Mouse (Mus musculus) hindbrain, postnatal 0 days (tissue): ENCODE measurements around the gene Gm17334. TPM values are rescaled to one million over a fixed set of nuclear protein-coding genes. Genes with fewer than 3 reads are reported as not detected.

Experiments
- ATAC-seq: fragments of 200-750 bp; cut with Nextera tagmentation; 2 replicates; pipeline ENCODE4 v1.8.0; 2017; ENCODE audit warnings: mild to moderate bottlenecking, moderate TSS enrichment, moderate library complexity
- DNase-seq: peaks from one replicate; pipeline ENCODE4 v3.0.0-alpha.2; 2015; ENCODE audit warnings: low spot score
- H3K27ac ChIP-seq: fragments of 300-500 bp; sonication (generic); 2 replicates; pipeline ENCODE4 v1.5.1; 2014; ENCODE audit warnings: mild to moderate bottlenecking
- H3K27me3 ChIP-seq: fragments of 300-500 bp; sonication (generic); 2 replicates; pipeline ENCODE4 v1.6.1; 2014; ENCODE audit warnings: low read length, mixed read lengths; ENCODE audit not compliant: insufficient read depth
- H3K36me3 ChIP-seq: fragments of 300-500 bp; sonication (generic); 2 replicates; pipeline ENCODE4 v1.6.1; 2014; ENCODE audit warnings: low read length, mixed read lengths; ENCODE audit not compliant: insufficient read depth
- H3K4me1 ChIP-seq: fragments of 300-500 bp; sonication (generic); 2 replicates; pipeline ENCODE4 v1.6.1; 2014; ENCODE audit warnings: antibody characterized with exemption, low read length, mixed read lengths; ENCODE audit not compliant: insufficient read depth
- H3K4me2 ChIP-seq: fragments of 300-500 bp; sonication (generic); 2 replicates; pipeline ENCODE4 v1.6.1; 2014; ENCODE audit warnings: low read depth, mild to moderate bottlenecking, low read length, moderate library complexity, mixed read lengths
- H3K4me3 ChIP-seq: fragments of 300-500 bp; sonication (generic); 2 replicates; pipeline ENCODE4 v1.5.1; 2014; ENCODE audit warnings: low read length
- H3K9ac ChIP-seq: fragments of 300-500 bp; sonication (generic); replicated peaks from 2 replicates; pipeline ENCODE4 v1.6.1; 2014; ENCODE audit warnings: mild to moderate bottlenecking, low read length, moderate library complexity, mixed read lengths
- H3K9me3 ChIP-seq: fragments of 300-500 bp; sonication (generic); 2 replicates; pipeline ENCODE4 v1.6.1; 2016; ENCODE audit warnings: low read length, mixed read lengths
- CTCF ChIP-seq: IDR thresholded peaks from 2 replicates; pipeline ENCODE4 v1.5.1; 2016; ENCODE audit warnings: antibody characterized with exemption, control low read depth, low read depth
- WGBS: fragments of 180-500 bp; shearing (Covaris S2); extraction: QIAGEN DNeasy Blood & Tissue Kit; methylation state at CpG from one replicate; pipeline ENCODE4 v1.1.7; 2014; 5-methylcytosine and 5-hydroxymethylcytosine counted together
- polyA plus RNA-seq: library from polyadenylated mRNA; unstranded; fragments of >200 nt; fragmentation: Nextera tagmentation; extraction: Ambion mirVana; gene quantifications from 2 replicates; pipeline ENCODE4 v1.2.1, GENCODE M21; 2015
- total RNA-seq: library from RNA; depleted of rRNA; stranded (reverse); fragments of >200 nt; gene quantifications from 2 replicates; pipeline ENCODE4 v1.2.3, GENCODE M21; 2014

The Gm17334 gene
- total and polyA plus RNA-seq, 2 experiments from 2014 or later, result not detected

DNA sequence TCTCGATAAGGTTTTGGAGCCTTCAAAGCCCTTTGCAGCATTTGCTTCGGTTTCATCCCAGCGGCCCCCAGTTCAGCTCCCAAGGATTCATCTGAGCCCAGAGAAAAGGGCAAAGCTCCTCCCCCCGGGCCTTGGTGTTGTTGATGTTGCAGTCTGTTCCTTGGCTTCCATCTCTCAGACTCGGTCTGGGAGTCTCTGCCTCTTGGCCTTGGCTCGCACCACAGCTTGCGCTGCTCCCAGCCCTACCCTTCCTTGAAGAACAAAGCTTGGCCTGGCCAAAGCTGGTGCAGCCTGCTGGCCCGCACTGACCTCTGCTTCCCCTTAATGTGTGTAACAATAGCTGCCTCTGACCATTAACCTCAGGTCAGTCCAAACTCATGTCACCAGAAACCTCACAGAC, 15.2 kb upstream of the Gm17334 start:
- TF ChIP-seq CTCF, result no peak
- Histone ChIP-seq H3K27ac (no peak overlapping the region), H3K9ac (no peak overlapping the region), H3K4me2 (no peak overlapping the region), H3K27me3 (no peaks in the 10 kb centered on the region), H3K4me1 (no peaks in the 10 kb centered on the region), H3K36me3 (no peaks in the 10 kb centered on the region), H3K9me3 (no peaks in the 10 kb centered on the region), H3K4me3 (no peak overlapping the region)
- WGBS, result 57% methylated on average over 8 of the region's 8 CpGs
- ATAC-seq (no peak), DNase-seq (no peak)

DNA sequence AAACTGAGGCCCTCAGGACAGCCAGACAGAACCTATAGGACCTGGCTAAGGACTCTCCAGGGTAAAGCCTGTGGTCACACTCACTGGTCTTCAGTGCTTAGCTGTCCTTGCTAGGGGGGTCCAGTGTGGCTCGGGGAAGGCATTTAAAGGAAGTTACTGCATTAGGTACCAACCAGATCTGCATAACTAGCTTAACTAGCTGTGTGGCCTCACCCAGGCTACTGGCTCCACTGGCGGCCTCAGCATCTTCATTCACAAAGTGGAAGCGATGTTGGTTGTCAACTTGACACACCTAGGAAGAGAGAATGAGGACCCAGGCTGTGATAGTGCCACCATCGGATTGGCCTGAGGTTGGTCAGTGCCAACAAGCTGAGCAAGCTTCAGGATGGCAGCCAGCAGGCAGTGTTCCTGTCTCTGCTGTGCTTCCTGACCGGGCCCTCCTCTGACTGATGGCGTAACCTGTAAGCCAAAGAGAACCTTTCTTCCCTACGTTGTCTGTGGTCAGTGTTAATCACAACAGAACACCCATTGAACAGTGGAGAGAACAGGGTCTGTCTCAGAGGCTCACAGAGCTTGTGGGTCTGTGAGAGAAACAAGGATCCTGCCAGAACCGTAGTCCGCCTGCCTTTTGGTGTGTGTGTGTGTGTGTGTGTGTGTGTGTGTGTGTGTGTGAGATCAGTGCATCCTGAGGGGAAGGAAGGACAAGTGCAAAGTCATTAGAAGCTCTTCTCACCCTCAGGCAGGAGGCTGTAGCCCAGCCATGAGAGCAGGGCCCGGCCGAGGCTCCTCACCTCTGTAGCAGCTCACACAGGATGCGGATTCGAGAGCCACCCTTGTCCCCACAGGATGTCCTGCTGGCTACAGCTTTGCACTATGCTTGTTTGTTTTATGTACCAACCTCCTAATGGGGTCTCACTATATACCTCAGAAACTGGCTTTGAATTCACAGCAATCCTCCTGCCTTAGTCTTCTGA, 13.4 kb upstream of the Gm17334 start:
- Histone ChIP-seq H3K27me3 (no peaks in the 10 kb centered on the region), H3K4me2 (no peak overlapping the region), H3K4me3 (no peak overlapping the region), H3K9ac (no peak overlapping the region), H3K27ac (no peak overlapping the region), H3K9me3 (no peaks in the 10 kb centered on the region), H3K36me3 (no peaks in the 10 kb centered on the region), H3K4me1 (no peaks in the 10 kb centered on the region)
- DNase-seq, result no peak
- TF ChIP-seq CTCF, result no peak
- ATAC-seq, result no peak
- 83% methylated on average over 13 of the region's 13 CpGs for WGBS

DNA sequence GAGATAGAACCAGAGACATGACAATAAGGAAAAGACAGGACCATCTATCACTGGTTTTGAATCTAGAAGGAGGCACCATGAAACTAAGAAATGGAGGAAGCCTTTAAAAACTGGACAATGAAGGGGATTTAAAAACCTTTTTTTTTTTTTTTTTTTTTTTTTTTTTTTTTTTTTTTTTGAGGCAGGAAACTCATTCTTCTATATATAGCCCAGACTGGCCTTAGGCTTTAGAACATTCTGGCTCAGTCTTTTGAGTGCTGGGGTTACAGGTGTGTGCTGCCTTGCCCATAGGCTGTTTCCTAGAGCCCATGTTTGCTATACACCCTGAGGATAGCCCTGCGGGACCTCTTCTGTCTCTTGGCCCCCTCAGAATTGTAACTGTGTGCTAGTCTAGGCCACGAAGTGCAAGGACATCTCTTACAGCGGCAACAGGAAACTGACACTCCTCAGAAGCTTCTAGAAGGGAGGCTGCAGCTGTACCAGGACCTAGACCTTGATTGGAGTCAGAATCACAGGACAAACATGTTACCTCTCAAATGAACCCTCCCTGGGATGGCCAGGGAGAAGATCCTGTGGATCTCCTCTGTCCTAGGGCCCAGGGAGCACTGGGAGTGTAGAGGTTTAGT, 12.4 kb upstream of the Gm17334 start:
- H3K9me3 ChIP-seq, result no peaks in the 10 kb centered on the region
- H3K9ac ChIP-seq, result no peak overlapping the region
- WGBS, result 90% methylated on average over 3 of the region's 3 CpGs

DNA sequence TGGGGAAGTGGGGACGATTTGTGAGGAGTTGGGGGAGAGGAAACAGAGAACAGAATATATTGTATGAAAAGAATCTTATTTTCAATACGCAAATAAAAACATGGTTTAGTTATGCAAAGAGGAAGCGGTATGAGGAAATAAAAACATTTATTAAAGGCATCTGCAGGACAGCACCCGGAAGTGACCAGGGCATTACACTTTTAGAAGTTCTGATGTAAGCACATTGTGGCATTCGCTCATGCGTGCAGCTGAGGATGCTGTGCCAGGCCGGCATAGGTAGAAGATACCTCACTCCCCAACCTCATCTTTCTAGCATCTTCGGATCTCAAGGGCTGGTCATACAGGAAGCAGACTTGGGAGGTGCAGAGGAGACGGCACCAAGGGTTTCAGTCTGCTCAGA, 10.3 kb upstream of the Gm17334 start:
- no peak overlapping the region for H3K4me2 ChIP-seq
- DNase-seq (no peak), ATAC-seq (no peak)
- no peaks in the 10 kb centered on the region for H3K9me3 ChIP-seq
- H3K4me1 ChIP-seq, result no peaks in the 10 kb centered on the region
- H3K27me3 ChIP-seq, result no peaks in the 10 kb centered on the region
- H3K36me3 ChIP-seq, result no peaks in the 10 kb centered on the region
- no peak overlapping the region for H3K9ac ChIP-seq
- TF ChIP-seq CTCF, result no peak
- no peak overlapping the region for H3K4me3 ChIP-seq
- no peak overlapping the region for H3K27ac ChIP-seq
- 91% methylated on average over 9 of the region's 9 CpGs for WGBS

More for the DNA sequence above, 12.4 kb upstream of the Gm17334 start:
- H3K36me3 ChIP-seq, result no peaks in the 10 kb centered on the region
- H3K27me3 ChIP-seq, result no peaks in the 10 kb centered on the region
- ATAC-seq (no peak), DNase-seq (no peak)
- H3K27ac ChIP-seq, result no peak overlapping the region
- no peaks in the 10 kb centered on the region for H3K4me1 ChIP-seq
- H3K4me3 ChIP-seq, result no peak overlapping the region
- H3K4me2 ChIP-seq, result no peak overlapping the region
- no peak for TF ChIP-seq CTCF

DNA sequence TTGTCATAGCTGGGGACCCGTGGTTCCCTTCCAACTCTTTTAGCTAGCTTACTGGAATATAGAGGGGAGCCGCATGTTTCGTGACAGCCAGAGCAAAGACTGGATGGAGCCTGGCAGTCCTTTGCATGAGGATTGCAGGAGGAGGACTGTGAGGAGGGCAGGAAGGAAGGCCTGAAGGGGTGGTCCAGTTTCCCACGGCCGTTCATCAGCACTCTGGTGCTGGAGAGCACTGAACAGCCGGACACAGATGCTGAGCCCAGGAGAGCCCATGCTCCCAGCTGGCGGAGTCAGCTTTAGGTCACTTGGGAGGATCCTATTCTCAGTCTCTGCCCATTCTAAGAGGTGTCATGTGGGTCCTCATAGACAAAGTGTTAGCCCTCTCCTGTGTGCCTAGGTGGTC, 9.0 kb upstream of the Gm17334 start:
- H3K4me2 ChIP-seq, result no peak overlapping the region
- H3K9ac ChIP-seq, result no peak overlapping the region
- no peak overlapping the region for H3K27ac ChIP-seq
- DNase-seq, result no peak
- no peaks in the 10 kb centered on the region for H3K9me3 ChIP-seq
- no peak for ATAC-seq
- TF ChIP-seq CTCF, result no peak
- no peak overlapping the region for H3K4me3 ChIP-seq
- WGBS, result 94% methylated on average over 7 of the region's 7 CpGs
- H3K36me3 ChIP-seq, result no peaks in the 10 kb centered on the region
- H3K27me3 ChIP-seq, result no peaks in the 10 kb centered on the region
- H3K4me1 ChIP-seq, result no peaks in the 10 kb centered on the region

DNA sequence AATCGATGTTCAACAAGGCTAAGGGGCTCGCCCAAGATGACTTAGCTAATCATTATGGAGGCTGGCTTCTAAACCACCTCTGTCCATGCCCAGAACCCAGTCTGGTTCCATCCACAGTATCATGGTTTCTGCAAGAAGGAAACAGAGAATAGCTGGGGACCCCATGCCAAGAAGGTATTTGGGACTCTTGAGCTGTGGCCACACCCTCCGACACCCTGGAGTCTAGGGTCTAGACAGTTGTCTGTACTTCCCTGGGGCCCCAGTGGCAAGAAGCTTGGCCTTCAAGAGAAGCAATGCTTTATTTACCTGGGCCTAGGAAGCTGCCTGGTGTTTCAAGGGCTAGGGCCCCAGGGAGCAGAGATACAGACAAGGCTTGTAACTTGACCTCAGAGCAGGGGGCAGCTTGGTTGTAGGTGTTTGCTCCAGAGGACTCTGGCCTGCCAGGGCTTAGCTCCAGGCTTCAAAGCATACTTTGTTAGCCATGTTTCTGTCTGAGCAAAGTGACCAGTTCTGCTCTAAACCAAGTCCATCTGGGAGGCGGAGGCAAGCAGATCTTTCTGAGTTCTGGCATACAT, 8.3 kb upstream of the Gm17334 start:
- DNase-seq (no peak), ATAC-seq (no peak)
- H3K4me2 ChIP-seq, result no peak overlapping the region
- H3K9me3 ChIP-seq, result no peaks in the 10 kb centered on the region
- H3K4me1 ChIP-seq, result no peaks in the 10 kb centered on the region
- no peak for TF ChIP-seq CTCF
- no peaks in the 10 kb centered on the region for H3K36me3 ChIP-seq
- no peak overlapping the region for H3K27ac ChIP-seq
- no peaks in the 10 kb centered on the region for H3K27me3 ChIP-seq
- H3K4me3 ChIP-seq, result no peak overlapping the region
- H3K9ac ChIP-seq, result no peak overlapping the region
- WGBS, result 90% methylated on average over 4 of the region's 4 CpGs
